Mouse (Mus musculus) adrenal gland, adult (tissue): Measurements from ENCODE around the gene Gm281.
"Not testable (repeated sequence)": the region's sequence is repeated elsewhere in the genome, so short reads cannot be mapped to it uniquely, and the experiment has no call there.

Source experiments
- DNase-seq, 2 experiments: peaks; one replicate each; pipeline ENCODE4 v3.0.0; 2022 to 2023; ENCODE audit warnings: low spot score in 1 of 2; ENCODE audit not compliant: inconsistent age in 2 of 2

The Gm281 gene

DNA sequence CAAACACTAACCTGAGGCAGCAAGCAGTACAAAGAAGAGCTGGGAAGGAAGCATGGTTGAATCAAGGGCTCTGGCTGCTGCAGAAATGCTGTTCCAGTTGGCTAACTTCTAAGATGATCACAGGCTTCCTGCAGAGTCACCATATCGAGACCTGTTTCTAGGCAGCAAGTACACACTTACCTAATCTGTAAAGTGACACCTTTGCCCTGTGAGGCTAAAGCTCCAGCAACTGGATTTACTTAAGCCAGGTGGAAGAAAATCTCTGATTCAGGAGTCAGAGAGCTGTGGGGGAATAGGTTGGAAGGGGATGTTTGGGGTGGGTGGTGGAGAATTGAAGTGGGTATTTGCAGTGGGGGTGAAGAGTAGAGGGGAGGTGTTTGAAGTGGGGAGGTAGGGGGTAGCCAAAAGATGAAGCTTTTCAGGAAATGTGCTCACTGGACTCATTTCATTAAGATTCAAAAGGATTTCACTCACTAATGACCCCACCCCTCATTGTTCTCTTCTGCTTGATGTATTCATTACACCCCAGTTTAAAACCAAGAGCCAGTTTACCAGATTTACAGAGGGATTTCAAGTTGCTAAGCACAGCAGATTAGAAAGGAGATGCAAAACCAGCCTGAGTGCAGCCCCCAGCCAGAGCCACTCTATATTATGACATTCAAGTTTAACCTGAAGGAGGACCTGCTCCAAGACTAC, at the start of gene Gm281:
Gene Gm281, minus strand, starts transcription at position 92 of the 696 bp plus-strand sequence.
- no peak for DNase-seq

DNA sequence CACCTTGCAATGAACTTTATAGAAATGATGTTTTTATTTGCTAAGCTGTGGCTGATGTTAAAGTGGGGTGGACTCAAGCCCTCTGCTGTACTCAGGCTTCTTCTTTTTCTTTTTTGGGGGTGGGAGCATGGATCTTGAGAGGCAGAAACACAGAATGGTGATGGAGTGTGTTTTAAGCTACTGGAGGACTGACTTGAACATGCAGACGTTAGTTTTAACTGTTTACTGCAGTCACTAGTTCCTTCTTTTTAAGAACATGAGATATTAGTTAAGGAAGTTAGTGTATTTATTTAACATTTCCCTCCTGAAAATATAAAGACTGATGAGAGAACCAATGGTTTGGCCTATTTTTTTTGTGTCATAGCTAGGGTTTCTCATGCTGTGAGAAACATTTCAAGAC, 49.2 kb upstream of the Gm281 start:
- no peak for DNase-seq

DNA sequence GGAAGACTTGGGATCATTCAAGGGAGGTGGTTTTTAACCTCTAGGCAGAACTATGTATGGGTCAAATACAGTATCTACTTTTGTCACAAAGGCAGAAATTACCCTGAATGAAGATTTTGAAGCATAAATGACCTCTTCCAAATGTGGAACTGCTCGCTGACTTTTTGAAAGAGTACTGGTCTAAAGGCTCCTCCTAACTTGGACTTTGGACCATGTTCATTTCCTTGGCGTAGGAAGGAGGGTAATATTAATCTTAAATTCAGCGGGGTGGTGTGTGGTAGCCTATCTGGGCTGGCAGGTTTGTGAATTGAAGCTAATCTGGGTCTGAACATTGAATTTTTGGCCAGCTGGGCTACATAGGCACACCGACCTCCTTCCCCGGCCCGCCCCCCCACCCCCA, 48.2 kb upstream of the Gm281 start:
- no peak for DNase-seq

DNA sequence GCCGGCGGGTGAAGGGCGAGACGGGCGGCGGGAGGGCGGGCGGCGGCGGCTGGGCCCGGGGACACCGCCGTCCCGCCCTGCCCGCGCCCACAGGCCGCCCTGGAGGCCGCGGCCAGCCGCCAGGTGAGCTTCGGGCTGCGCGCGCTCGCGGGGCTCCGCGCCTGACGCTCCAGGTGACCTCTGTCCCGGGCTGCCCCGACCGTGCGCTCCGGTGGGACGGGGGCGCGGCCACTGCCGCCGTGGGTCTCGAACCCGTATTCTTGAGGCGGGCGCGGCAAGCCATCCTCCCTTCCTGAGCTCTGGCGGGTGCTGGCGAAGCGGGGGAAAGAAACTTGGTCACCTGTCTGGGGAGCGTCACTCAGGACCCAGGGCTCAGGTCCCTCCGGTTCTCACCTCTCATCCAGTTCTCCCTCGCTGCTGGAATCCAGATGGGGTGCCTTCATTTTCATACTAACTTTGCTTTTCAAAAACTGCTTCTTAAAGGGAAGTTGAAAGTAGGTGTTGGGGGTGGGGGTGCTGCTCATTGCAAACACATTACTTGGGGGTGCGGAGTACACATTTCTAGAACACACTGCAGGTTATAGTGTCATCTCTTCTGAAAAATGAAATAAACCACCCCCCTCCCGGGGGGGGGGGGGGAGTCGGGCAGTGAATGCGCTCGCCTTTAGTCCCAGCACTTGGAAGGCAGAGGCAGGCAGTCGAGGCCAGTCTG, 47.3 kb upstream of the Gm281 start, which contains the start of the genes Atxn7 and Thoc7:
Gene Atxn7, plus strand, starts transcription at position 40 of the 712 bp plus-strand sequence.
Gene Thoc7, minus strand, starts transcription at position 452 of the 712 bp plus-strand sequence.
- DNase-seq = peak; percentile 67 to 85

DNA sequence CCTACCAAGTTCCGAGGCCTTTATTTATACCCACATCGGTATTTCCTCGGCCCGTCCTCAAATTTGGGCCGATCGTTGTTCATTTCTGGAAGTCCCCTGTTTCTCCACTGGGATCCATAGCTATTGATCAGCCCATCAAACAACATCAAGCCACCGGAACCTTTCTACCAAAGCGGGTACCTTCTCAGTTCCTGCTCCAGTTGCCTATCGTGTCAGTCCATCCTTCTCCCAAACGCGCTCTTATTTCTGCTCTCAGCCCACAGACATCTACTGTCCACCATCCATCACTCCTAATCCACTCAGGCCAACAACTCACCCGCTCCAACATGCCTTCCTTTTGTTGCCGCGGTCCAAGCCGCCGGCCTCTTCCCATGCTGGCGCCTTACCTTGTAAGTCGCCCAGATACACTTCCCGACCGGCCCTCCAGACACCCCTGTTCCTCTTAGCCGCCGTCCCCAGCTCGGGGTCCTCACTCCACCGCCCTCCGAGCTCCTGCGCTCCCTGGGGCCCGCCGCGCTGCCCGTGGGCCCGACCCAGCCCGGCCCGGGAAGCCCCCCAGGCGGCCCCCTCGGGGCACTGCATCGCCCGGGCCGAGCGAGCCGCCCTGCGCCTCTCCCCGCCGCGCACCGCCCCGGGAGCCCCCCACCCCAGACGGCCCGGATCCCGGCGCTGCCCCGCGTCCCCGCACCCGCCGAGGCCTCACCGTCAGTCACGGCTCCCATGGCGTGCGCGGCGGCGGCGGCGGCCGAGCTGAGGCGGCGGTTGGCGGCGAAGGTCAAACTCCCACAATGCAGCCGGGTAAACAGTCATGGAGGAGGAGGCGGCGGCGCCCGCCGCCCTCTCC, 46.4 kb upstream of the Gm281 start:
- DNase-seq = peak; percentile 76 to 88

DNA sequence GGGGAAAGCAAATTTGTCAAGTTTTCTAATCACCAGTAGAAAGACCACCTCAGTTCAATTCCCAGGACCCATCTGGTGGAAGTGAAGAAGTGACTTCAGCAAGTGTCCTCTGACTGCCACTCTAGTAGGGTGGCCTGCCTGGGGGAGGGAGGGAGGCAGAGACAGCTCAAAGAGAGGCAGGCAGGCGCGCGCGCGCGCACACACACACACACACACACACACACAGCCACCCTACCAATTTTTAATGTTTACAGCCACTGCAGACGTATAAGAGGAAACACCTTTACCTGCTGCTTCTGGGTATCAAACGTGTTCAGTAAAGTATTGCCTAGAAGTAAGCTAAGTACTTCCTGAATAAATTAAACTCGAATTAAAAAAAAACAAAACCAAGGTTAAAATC, 45.8 kb upstream of the Gm281 start:
- peak; percentile 24 to 63 for DNase-seq

DNA sequence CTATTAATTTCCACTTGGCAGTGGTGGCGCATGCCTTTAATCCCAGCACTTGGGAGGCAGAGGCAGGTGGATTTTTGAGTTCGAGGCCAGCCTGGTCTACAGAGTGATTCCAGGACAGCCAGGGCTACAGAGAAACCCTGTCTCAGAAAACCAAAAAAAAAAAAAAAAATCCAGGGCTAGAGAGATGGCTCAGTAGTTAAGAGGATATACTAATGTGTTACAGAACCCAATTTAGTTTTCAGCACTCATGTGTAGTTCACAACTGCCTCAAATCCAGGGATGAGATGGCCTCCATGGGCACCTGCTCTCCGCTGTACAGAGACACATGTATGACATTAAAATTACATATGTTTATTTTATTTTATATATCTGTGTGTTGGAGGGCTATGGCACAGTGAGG, 37.9 kb upstream of the Gm281 start:
- not testable (repeated sequence) for DNase-seq

DNA sequence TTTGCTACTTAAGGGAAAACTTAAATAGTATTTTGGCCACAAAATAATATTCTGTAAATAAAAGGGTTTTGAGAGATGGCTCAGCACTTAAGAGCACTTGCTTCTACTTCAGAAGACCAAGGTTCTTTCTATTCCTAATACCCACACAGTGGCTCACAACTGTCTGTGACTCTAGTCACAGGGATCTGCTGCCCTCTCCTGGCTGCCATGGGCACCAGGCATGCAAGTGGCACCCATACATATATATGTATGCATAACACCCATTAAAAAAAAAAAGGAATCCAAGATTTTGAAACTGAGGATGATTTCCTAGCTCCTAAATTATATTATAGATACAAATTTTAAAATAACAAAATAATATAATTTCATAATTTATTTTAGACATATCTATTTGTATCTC, 36.1 kb upstream of the Gm281 start:
- no peak for DNase-seq

DNA sequence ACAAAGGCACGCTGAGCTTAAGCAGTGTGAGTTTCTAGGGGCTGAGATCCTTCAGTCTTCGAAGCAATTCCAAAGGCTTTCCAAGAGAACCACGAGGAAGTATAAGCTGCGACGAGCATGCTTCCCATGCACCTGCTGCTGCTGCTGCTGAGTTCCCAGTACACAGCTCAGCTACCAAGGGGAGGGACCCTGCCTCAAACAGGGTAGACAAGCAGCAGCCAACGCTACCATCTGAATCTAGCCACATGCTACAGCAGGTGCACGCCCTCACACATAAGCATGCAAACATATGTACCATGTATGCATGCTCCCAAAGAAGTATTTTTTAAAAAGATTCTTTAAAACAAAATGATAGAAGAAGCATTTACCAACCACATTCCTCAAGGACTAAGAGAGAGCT, 34.1 kb upstream of the Gm281 start:
- DNase-seq = no peak

DNA sequence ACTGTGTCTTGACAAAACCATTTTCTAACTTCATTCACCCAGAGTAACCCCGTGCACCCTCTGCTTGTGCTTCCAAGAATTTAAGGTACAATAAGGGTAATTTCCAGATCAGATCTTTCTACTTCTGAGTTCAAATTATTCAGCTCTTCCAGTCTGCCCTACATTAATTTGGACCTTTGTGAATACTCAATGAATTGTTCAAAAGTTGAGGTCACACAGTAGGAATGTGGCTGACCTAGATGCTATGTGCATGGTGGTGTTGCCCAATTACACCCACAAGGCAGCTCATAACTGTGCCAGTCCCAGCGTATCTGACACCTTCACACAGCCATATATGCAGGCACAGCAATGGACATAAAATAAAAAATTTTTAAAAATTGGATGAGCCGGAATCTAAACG, 30.4 kb upstream of the Gm281 start:
- DNase-seq = no peak

DNA sequence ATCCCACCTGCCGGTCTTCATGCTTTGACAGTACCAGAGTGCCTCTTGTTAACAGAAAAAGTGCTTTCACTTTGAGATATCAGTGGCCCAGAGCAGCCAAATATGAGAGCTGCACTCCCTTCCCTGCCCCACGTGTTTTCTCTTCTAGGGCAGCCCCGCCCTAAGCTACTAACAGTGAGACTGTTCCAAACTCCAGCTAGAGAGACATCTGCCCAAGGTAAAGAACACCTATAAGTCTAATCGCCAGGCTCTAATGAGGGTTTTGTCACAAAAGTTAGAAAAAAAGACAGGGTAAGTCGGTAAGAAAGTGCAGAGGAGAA, 19.7 kb upstream of the Gm281 start:
- DNase-seq = no peak

DNA sequence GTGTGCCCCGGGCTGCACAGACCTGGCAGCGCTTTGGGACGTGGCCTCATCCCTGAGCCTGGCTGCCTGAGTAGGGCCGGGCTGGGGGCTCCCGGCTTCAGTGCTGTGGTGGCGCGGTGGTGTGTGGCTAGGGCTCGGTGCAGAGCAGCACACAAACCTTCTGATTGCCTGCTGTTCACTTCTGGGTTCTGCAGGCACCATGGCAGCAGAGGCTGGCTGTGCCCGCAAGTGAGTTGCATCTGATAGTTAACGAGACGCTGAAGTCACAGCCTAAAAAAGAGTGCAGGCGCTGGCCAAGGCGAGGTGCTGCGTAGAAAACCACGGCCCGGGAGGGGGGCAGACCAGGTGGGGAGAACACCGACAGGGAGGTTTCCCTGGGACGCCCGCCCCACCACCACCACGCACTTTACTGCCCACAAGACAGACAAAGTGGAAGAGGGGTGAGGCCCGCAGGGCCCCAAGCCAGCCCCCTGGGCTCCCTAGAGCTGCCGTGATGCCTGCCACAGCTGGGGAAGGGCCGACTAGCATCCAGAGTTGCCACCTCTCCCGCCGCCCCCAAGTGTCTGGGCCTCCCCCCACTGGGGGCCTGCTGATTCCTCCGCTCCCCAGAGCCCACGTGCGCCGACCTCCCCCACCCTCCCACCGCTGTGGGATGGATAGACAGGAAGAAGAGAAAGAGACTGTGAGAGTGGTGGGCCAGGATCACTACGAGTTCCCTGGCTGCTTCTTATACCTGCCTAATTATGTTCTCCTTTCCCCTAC, 19.2 kb upstream of the Gm281 start:
- DNase-seq = no peak

DNA sequence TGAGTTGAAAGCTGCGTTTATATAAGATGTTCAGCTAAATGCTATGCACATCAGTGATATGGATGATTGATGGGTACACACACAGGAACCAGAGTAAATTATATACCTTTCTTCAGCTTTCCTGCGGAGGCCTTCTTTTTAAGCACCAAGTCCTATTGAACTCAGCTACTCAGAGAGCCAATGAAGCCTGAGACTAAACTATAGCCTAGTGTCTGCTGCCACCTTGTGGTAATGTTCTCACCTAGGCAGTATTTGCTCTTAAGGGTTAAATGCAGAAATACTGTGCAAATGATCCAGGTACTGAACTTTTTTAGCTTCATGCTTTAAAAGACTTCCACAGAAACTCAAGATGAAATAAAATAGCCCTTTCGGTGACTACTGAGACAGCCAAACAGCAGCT, 3.4 kb upstream of the Gm281 start:
- DNase-seq = peak; percentile 25 to 84

DNA sequence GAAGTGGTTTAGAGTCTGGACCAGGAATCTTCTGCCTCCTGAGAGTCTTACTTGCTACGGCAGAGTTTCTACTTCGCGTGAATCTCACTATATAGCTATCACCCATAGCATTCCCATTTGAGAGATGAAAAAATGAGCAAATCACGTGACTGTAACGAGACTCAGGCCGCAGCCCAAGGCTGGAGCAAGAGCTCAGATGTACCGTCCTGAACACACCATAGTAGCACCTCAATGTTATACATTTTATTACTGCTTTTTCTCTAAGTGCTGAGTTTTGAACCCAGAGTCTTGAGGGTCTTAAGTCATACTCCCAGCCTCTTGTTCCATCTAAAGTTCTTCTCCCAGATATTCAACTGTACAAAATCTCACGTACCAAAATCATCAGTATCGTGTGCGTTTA, 2.9 kb upstream of the Gm281 start:
- no peak for DNase-seq

DNA sequence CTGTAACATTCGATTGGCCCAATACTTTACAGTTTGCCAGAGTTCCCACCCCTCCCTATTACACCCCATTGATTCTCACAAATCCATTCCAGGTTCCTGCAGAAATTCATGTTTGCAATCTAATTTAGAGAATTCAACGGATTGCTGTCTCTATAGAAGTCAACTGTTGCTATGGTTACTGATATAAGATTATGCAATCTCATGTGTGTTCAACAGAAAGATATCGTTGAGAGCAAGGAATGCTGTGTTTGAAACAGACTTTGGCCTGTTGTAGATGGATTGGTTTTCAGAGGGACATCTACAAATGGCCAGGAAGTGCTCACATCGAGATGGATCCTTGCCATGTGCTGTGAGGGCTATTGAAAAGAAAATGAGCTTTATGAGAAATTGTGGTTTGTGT, 929 bp upstream of the Gm281 start:
- DNase-seq = no peak

DNA sequence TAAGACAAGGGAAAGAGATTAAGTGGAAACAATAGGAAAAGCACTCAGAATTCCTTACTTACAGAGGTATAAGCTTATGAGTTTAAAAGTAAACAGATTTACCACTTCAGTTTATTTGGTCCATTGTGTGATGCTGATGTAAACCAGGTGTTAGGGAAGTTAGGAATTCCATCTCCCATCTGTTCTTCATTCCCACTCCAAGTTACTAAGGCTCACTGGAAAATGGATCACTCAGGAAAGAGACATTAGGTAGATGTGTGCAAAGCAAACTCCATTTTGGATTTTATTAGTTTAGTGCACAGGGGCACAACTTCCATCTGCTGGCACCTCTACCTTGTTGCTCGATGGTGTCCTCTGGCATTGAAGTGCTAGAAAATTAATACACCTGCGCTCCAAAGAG, 4.1 kb downstream of the Gm281 start:
- no peak for DNase-seq

DNA sequence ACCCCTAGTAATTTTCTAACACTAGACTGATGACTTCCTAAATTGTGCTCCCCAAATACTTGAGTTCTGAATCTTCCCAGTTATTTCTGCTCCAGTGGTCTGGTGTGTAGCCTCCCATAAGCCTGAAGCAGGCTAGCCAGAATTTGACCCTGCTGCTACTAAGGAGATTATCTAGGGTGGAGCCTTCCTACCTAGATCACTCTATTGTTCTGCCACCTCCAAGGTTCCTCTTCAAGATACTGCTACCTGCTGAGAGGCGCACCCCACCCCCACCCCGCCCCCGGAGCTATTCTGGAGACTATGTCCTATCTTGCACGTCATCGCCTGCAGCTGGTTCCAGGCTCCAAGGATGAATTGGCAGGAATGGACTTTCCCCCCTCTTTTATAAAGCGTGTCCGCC, 7.1 kb downstream of the Gm281 start:
- no peak for DNase-seq

DNA sequence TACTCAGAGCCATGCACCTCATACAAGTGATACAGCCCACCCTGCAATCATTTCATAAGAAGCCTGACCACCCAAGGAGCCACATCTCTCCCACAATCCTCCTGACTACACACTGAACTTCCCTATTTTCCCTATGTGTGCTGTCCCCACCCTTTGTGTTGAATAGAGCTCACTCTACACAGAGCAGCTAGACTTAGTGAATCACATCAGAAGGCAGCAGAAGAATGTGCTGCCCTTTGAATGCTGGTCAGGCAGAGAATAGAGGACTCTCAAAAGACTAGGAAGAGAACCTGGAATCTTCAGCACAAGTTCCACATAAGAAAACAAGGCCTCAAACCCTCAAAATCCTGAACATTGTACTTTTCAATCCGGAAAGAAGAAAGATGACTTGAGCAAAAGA, 7.8 kb downstream of the Gm281 start:
- DNase-seq = no peak

DNA sequence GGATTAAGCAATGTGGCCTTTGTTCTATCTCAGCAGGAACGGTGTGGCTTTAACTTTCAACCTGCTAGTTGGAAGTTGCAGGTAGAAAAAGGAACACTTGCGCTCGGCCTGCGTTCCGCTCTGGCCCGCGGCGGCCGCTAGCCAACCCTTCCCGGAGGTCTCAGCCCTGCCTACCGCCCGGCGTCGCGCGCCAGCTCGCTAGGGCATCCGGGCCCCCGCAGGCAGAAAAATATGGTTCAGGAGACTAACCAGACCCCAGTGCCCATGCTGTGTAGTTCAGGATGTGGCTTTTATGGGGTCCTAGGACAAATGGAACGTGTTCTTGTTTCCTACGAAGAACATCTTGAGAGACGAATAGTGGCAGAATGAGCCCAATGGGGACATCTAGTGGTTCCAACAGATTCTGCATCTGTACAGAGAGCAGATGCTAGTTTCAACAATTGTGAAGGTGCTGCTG, 12.6 kb downstream of the Gm281 start:
- DNase-seq = peak; percentile 29 to 82

DNA sequence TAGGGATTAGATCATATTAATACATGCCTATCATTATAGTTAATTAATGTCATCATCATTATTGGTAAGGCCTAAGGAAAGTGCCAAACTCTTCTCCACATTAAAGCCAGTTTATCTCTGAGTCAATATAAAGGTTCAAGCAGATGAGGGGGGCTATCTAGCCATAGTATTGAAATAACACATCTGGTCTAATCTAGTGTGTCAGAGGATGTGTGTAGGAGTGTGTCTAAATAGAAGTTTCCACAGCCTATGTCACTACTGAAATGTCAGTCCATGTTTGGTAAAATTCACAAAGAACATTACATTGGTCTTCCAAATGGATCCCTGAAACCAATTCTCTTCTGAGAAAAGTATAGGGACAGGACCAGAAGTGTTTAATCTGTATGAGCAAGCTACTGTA, 19.1 kb downstream of the Gm281 start:
- no peak for DNase-seq

DNA sequence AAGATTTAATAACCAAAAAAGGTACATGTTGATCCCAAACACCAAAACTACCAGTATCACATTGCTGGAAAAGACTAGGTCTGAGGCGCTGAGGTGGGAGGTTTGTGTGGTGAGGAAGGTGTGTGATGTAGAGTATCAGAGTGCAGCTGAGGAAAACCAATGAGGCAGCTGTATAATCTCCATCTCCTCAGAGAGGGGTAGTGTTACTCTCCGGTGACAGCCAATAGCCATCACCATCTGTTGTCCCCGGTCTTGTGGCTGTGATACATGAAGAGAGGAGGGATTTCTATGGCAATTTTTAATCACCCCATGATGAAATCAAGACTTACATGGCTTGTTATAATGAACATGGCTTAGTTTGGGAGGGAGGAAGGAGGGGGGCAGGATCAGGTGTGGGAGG, 20.5 kb downstream of the Gm281 start:
- DNase-seq = no peak
